Mouse (Mus musculus) MEL (cell line): ENCODE results near the gene Arid5a. TPM values are rescaled to one million over a fixed set of nuclear protein-coding genes. Genes with fewer than 3 reads are reported as not detected.

Experiments used
- DNase-seq: peaks from one replicate; pipeline ENCODE4 v3.0.0; 2011; ENCODE audit warnings: low read depth, low spot score
- H3K27ac ChIP-seq: 2 replicates; pipeline ENCODE4 v1.5.1; 2012; ENCODE audit warnings: low read depth, mild to moderate bottlenecking, control low read depth, low read length, moderate library complexity; ENCODE audit not compliant: control insufficient read depth
- H3K27me3 ChIP-seq, 2 experiments: fragments of 150-350 bp in 1 of 2; sonication (generic) in 1 of 2; 2 replicates each; pipeline ENCODE4 v1.6.1; 2012; ENCODE audit warnings: low read length in 2 of 2, mild to moderate bottlenecking in 2 of 2, improper control_type of control experiment in 1 of 2, moderate library complexity in 1 of 2; ENCODE audit not compliant: insufficient read depth in 2 of 2, control insufficient read depth in 1 of 2
- H3K36me3 ChIP-seq, 2 experiments: 2 replicates each; pipeline ENCODE4 v1.6.1; 2012 to 2014; ENCODE audit warnings: low read length in 2 of 2, improper control_type of control experiment in 1 of 2, inconsistent platforms in 1 of 2, mild to moderate bottlenecking in 1 of 2; ENCODE audit not compliant: insufficient read depth in 2 of 2, control insufficient read depth in 1 of 2
- H3K4me1 ChIP-seq, 2 experiments: fragments of 150-350 bp in 1 of 2; sonication (generic) in 1 of 2; 2 replicates each; pipeline ENCODE4 v1.6.1; 2012; ENCODE audit warnings: low read length in 2 of 2, improper control_type of control experiment in 1 of 2, mild to moderate bottlenecking in 1 of 2; ENCODE audit not compliant: insufficient read depth in 2 of 2, control insufficient read depth in 1 of 2
- H3K4me3 ChIP-seq, 2 experiments: fragments of 150-350 bp in 1 of 2; sonication (generic) in 1 of 2; 2 replicates each; pipeline ENCODE4 v1.5.1; 2012; ENCODE audit warnings: low read depth in 2 of 2, low read length in 2 of 2, mild to moderate bottlenecking in 2 of 2, moderate library complexity in 2 of 2, control low read depth in 1 of 2, improper control_type of control experiment in 1 of 2; ENCODE audit not compliant: control insufficient read depth in 1 of 2, insufficient read depth in 1 of 2
- H3K79me2 ChIP-seq: 2 replicates; pipeline ENCODE4 v1.6.1; 2012; ENCODE audit warnings: mild to moderate bottlenecking, low read length, moderate library complexity; ENCODE audit not compliant: control insufficient read depth, poor library complexity, insufficient read depth
- H3K9ac ChIP-seq: 2 replicates; pipeline ENCODE4 v1.6.1; 2012; ENCODE audit warnings: low read depth, mild to moderate bottlenecking, control low read depth, low read length, moderate library complexity; ENCODE audit not compliant: control insufficient read depth, poor library complexity, severe bottlenecking
- H3K9me3 ChIP-seq: fragments of 150-350 bp; sonication (generic); replicated peaks from 2 replicates; pipeline ENCODE4 v1.6.1; 2012; ENCODE audit warnings: mild to moderate bottlenecking, low read length, improper control_type of control experiment, moderate library complexity; ENCODE audit not compliant: insufficient read depth
- CHD1 ChIP-seq: IDR thresholded peaks from 2 replicates; pipeline ENCODE4 v1.6.1; 2012; ENCODE audit warnings: low read depth, mild to moderate bottlenecking, inconsistent platforms, low read length, improper control_type of control experiment
- CHD2 ChIP-seq: IDR thresholded peaks from 2 replicates; pipeline ENCODE4 v1.6.1; 2011; ENCODE audit warnings: low read length, improper control_type of control experiment
- E2F4 ChIP-seq: IDR thresholded peaks from 2 replicates; pipeline ENCODE4 v1.6.1; 2011; ENCODE audit warnings: low read depth, low read length, improper control_type of control experiment, borderline replicate concordance
- ELF1 ChIP-seq: IDR thresholded peaks from 2 replicates; pipeline ENCODE4 v1.6.1; 2014; ENCODE audit warnings: low read depth, mild to moderate bottlenecking, inconsistent platforms, low read length, improper control_type of control experiment, moderate library complexity
- GABPA ChIP-seq: IDR thresholded peaks from 2 replicates; pipeline ENCODE4 v1.6.1; 2012; ENCODE audit warnings: low read depth, mild to moderate bottlenecking, inconsistent platforms, low read length, improper control_type of control experiment, moderate library complexity
- JUND ChIP-seq: IDR thresholded peaks from 2 replicates; pipeline ENCODE4 v1.6.1; 2011; ENCODE audit warnings: low read depth, mild to moderate bottlenecking, improper control_type of control experiment, low read length
- MAFK ChIP-seq: IDR thresholded peaks from 2 replicates; pipeline ENCODE4 v1.6.1; 2011; ENCODE audit warnings: low read depth, mild to moderate bottlenecking, low read length, improper control_type of control experiment, borderline replicate concordance
- MAX ChIP-seq: IDR thresholded peaks from 2 replicates; pipeline ENCODE4 v1.6.1; 2011; ENCODE audit warnings: low read length, improper control_type of control experiment
- MYC ChIP-seq: IDR thresholded peaks from 2 replicates; pipeline ENCODE4 v1.6.1; 2011; ENCODE audit warnings: low read depth, mild to moderate bottlenecking, low read length, improper control_type of control experiment, moderate library complexity
- NELFE ChIP-seq: IDR thresholded peaks from 2 replicates; pipeline ENCODE4 v1.6.1; 2011; ENCODE audit warnings: low read depth, low read length, improper control_type of control experiment
- NRF1 ChIP-seq: IDR thresholded peaks from 2 replicates; pipeline ENCODE4 v1.6.1; 2014; ENCODE audit warnings: low read depth, mild to moderate bottlenecking, inconsistent platforms, low read length, improper control_type of control experiment, moderate library complexity; ENCODE audit not compliant: poor library complexity, insufficient read depth, severe bottlenecking
- SIN3A ChIP-seq: IDR thresholded peaks from 2 replicates; pipeline ENCODE4 v1.6.1; 2012; ENCODE audit warnings: low read length, improper control_type of control experiment, inconsistent platforms
- SMC3 ChIP-seq: IDR thresholded peaks from 2 replicates; pipeline ENCODE4 v1.6.1; 2011; ENCODE audit warnings: low read depth, low read length, improper control_type of control experiment
- TAL1 ChIP-seq: IDR thresholded peaks from 2 replicates; pipeline ENCODE4 v1.6.1; 2012; ENCODE audit warnings: mild to moderate bottlenecking, inconsistent platforms, low read length, moderate library complexity, mixed read lengths
- UBTF ChIP-seq: IDR thresholded peaks from 2 replicates; pipeline ENCODE4 v1.6.1; 2012; ENCODE audit warnings: low read depth, mild to moderate bottlenecking, inconsistent platforms, low read length, improper control_type of control experiment, moderate library complexity, borderline replicate concordance; ENCODE audit not compliant: insufficient read depth
- USF1 ChIP-seq: IDR thresholded peaks from 2 replicates; pipeline ENCODE4 v1.6.1; 2014; ENCODE audit warnings: low read depth, mild to moderate bottlenecking, inconsistent platforms, low read length, improper control_type of control experiment, moderate library complexity
- USF2 ChIP-seq, 2 experiments: IDR thresholded peaks; 2 replicates each; pipeline ENCODE4 v1.6.1; 2011 to 2012; ENCODE audit warnings: improper control_type of control experiment in 2 of 2, low read length in 2 of 2, borderline replicate concordance in 1 of 2, inconsistent platforms in 1 of 2, low read depth in 1 of 2, mild to moderate bottlenecking in 1 of 2; ENCODE audit not compliant: insufficient read depth in 1 of 2
- ZC3H11A ChIP-seq: IDR thresholded peaks from 2 replicates; pipeline ENCODE4 v1.6.1; 2012; ENCODE audit warnings: low read depth, mild to moderate bottlenecking, inconsistent platforms, low read length, improper control_type of control experiment
- ZMIZ1 ChIP-seq: IDR thresholded peaks from 2 replicates; pipeline ENCODE4 v1.6.1; 2012; ENCODE audit warnings: low read depth, mild to moderate bottlenecking, inconsistent platforms, low read length, improper control_type of control experiment, moderate library complexity
- polyA plus RNA-seq, 2 experiments: library from polyadenylated mRNA; stranded (reverse) in 1 of 2; unstranded in 1 of 2; fragments of >175 nt in 1 of 2; fragments of >200 nt in 1 of 2; gene quantifications; 2 replicates each; pipeline versions ENCODE4 v1.2.1 to v1.2.4; 2012; ENCODE audit warnings: low replicate concordance in 2 of 2, low read depth in 1 of 2; ENCODE audit not compliant: insufficient read length in 2 of 2, insufficient read depth in 1 of 2, missing spikeins in 1 of 2
- total RNA-seq: library from RNA; depleted of rRNA; stranded (reverse); fragments of 300-350 nt; gene quantifications from 2 replicates; pipeline ENCODE4 v1.2.3, GENCODE M21; 2012

The Arid5a gene
- total and polyA plus RNA-seq, 3 experiments, result 4.2 to 9.0 TPM; not detected in 1

DNA sequence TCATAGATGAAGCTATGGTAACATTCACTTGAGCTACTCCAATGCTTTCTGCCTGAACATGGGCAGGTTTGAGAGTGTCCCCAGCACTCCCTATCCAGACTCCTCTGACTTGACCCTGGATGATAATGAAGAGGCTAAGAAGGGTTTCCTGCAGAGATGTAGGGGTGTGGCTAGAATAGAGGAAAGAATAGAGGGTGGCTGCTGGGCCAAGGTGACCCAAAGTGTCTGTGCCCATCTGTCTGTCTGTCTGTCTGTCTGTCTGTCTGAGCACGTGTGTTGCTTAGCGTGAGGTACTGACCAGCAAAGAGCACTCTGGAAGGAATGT is 8.2 kb downstream of the Arid5a start:
- no peak for DNase-seq
- TF ChIP-seq MAFK (no peak), TAL1 (no peak), GABPA (no peak), UBTF (no peak), CHD1 (no peak), USF2 (IDR thresholded peaks at IDR 0.05; ENCODE audit: borderline replicate concordance in 1 of 2, insufficient read depth in 1 of 2, low read depth in 1 of 2, low read length in 2 of 2) (no peak), JUND (no peak)
- TF ChIP-seq, all 39 proteins: peak for 0
- Histone ChIP-seq H3K4me3 (no peak overlapping the region), H3K9me3 (no peaks in the 10 kb centered on the region), H3K27ac (no peak overlapping the region), H3K4me1 (0 out of 4 replicates have a peak, but pooled peaks cover 0 to 4% of the 10 kb centered on the region in 2 experiments), H3K79me2 (no peaks in the 10 kb centered on the region), H3K9ac (no peak overlapping the region), H3K36me3 (no peaks in the 10 kb centered on the region), H3K27me3 (no peaks in the 10 kb centered on the region)

DNA sequence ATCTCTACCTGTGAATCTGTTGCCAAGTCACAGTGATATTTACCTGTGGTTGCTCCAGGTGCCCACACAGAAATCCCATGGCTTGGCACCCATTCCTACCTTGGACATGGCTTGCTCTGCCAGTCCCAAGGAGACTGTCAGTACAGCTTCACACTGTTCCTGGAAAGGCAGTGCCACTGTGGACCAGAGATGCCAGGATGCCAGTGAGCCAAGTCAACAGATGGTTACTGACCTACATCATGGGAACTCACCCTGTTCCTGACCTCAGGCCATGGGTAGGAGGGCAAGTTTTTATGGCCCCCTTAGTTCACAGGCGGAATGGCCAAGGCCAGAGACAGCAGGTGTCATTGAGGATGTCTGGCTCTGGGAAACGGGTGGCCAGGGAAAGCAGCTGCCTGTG is 13.6 kb downstream of the Arid5a start:
- no peaks in the 10 kb centered on the region for H3K79me2 ChIP-seq
- H3K27me3 ChIP-seq, result no peaks in the 10 kb centered on the region
- H3K4me3 ChIP-seq, result no peak overlapping the region
- no peaks in the 10 kb centered on the region for H3K4me1 ChIP-seq
- no peaks in the 10 kb centered on the region for H3K9me3 ChIP-seq
- no peaks in the 10 kb centered on the region for H3K36me3 ChIP-seq
- H3K27ac ChIP-seq, result no peak overlapping the region
- DNase-seq, result no peak
- no peak for TF ChIP-seq ELF1
- no peak for TF ChIP-seq NELFE
- TF ChIP-seq SMC3, result no peak
- TF ChIP-seq JUND, result no peak
- no peak for TF ChIP-seq CHD1
- no peak for TF ChIP-seq ZMIZ1
- TF ChIP-seq NRF1, result no peak
- no peak for TF ChIP-seq GABPA
- TF ChIP-seq CHD2, result no peak
- TF ChIP-seq MYC, result no peak
- no peak for TF ChIP-seq TAL1
- TF ChIP-seq USF2 (IDR thresholded peaks at IDR 0.05; ENCODE audit: borderline replicate concordance in 1 of 2, insufficient read depth in 1 of 2, low read depth in 1 of 2, low read length in 2 of 2), result no peak
- no peak for TF ChIP-seq SIN3A
- TF ChIP-seq E2F4, result no peak
- no peak for TF ChIP-seq ZC3H11A
- TF ChIP-seq MAX, result no peak
- TF ChIP-seq USF1, result no peak
- no peak overlapping the region for H3K9ac ChIP-seq
